Mouse (Mus musculus) megakaryocyte, adult 5-6 weeks (primary cell): Measurements from ENCODE around the gene Fgr. TPM values are rescaled to one million over a fixed set of nuclear protein-coding genes. Genes with fewer than 3 reads are reported as not detected.
A peak's percentile ranks its signal among the peaks of the same experiment; 100 is the strongest.

Experiments
- ATAC-seq: 2 replicates; pipeline ENCODE4 v1.8.0; 2016; ENCODE audit warnings: mild to moderate bottlenecking, inconsistent platforms; ENCODE audit not compliant: poor library complexity, severe bottlenecking
- total RNA-seq, 2 experiments: library from RNA; stranded (forward) in 1 of 2; stranded (reverse) in 1 of 2; fragments of 153-499, 151-499 nt in 1 of 2; fragments of 221-1000, 200-1000 nt in 1 of 2; gene quantifications; 2 replicates each; pipeline versions ENCODE4 v1.2.3 to v1.2.4; 2015 to 2017

Gene Fgr
- total RNA-seq, 2 experiments from 2014 or later, result 108 to 111 TPM

- ATAC-seq, result peak; percentile 74
Measured at GRCm38 (mm10) chr4:132958741-132959678, 14.9 kb upstream of the Fgr start.

DNA sequence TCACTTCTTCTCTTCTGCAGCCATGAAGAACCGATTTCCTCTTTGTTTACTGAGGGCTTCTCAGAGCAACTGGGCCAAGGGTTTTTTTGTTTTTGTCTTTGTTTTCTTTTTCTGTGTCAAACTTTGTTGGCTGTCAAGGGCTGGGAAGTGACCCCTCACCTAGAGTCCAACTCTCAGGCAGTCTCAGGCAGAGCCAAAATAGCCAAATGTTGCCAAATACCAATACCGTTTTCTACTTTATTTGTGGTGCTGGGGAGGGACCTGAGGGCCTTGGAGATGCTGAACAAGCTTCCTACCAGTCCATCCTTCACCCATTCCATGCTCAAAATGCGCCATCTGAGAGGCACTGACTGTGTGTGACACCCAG lies 14.2 kb upstream of the Fgr start:
- no peak for ATAC-seq

GRCm38 (mm10) chr4:132960313-132960712 lies 13.6 kb upstream of the Fgr start:
- no peak for ATAC-seq

DNA sequence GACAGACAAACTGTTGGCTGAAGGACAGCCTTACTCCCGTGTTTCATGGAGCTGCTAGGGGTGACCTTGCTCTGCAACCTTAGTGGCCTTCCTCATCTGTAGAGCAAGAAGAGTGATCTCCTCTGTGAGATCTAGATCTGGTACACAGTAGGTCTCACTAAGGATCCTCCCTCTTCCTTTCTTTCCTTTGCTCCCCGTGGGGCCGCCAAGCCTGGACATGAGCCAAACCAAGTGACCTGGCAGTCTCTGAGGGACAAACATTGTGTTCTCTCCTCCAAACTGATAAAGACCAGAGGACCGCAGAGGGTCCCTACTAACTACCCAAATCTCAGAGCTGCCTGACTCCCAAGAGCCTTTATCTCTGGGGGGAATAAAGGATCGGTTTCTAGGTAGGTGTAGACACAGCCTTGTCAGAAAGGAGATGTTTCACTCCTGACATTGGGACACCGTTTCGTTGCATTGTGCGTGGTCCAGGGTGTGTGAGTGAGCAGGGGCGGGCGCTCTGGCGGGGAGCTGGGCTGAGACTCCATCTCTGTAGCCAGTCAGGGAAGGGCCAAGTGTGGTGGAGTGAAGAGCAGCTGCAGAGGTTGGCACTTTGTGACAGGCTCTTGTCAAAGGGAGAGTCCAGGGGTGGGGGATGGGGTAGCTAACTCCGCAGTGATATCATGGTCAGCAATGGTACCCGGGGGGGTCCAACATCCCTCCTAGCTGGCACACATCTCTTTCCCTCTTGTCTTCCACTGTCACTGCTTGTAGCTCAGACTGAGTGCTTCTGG lies 12.8 kb upstream of the Fgr start:
- ATAC-seq, result peak; percentile 20; the same call in 1 of the 2 replicates

DNA sequence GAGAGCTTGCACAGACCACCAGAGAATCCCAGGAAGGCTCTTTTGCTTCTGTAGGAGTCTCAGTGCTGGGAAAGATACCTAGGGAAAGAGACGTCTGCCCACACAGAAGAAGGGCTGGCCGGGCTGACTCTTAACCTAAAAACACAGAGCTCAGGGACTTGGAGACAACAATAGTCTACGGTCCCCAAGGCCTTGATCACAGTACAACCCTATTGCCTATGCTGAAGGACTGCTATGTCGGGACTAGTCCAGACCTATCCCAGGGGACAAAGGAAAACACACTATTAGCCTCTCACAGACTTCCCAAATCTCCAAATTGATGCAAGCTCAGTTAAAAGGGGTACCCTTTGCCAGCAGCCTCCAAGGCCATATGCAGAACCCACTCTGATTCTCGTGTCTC lies 12.0 kb upstream of the Fgr start:
- ATAC-seq, result no peak

- peak; percentile 41 for ATAC-seq
Measured at GRCm38 (mm10) chr4:132962628-132963027, 11.3 kb upstream of the Fgr start.

- ATAC-seq, result no peak
Measured at GRCm38 (mm10) chr4:132963436-132963835, 10.5 kb upstream of the Fgr start.

DNA sequence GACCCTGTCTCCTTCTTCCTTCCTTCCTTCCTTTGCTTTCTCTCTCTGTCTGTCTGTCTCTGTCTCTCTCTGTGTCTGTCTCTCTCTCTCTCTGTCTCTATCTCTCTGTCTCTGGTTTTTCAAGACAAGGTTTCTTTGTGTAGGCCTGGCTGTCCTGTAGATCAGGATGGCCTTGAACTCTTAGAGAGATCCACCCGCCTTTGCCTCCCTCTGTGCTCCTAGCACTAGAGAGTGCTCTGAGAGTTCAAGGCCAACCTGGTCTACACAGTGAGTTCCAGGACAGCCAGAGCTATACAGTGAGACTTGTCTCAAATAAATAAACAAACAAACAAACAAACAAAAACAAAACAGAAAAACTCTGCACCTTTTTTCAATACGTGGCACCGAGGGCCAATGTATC lies 9.8 kb upstream of the Fgr start:
- no peak for ATAC-seq

DNA sequence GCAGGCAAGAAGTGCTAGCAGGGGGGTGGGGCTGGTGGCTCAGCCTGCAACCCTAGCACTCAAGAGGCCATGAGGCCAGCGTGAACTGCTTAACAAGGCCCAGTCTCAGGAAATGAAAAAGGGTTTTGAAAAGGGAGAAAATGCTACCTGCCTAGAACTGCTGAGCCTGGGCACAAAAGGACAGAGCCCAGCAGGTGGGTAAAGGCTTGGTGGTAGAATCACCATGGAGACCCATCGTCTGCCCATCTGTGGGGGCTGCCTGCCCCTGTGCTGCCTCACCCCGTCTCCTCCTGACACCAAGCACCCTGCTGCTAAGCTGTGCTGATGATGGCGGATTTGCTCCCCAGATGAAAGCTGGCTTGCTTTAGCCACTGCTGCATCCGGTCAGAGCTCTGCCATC lies 9.4 kb upstream of the Fgr start:
- ATAC-seq, result no peak

DNA sequence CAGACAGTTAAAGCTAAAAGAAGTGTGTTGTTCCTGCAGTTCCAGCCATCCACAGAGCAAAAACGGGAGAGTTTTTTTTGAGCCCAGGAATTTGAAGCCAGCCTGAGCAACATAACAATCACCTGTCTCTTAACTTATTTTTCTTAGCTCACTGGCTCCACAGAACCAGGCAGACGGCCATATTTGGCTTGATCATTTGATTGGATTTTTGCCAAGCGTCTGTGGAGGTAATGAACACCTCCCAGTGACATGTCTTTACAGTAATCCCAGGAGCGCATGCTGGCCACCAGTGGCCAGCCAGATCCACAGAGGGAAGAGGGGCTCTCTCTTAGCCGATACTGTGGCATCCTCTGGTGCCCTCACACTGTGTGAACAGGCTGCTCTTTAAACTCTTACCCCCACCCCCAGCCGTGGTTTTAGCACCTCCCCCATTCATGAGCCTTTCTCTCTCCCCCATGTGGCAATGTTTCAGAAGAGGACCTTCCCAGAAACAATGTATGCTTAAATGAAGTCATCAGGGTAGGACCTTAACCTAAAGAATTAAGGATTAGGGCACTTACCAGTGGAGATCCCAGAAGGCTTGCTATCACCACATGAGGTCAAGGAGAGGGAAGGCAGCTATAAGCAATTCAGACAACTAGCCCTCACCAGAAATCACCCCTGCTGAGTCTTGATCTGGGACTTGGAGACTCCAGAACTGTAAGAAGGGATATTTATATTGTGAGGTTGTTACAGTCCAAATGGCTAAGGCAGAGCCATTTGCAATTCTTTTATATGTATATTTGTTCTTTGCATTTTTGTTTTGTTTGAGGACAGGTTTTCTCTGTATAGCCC lies 5.6 kb upstream of the Fgr start:
- ATAC-seq, result no peak

GRCm38 (mm10) chr4:132971601-132972000 lies 2.3 kb upstream of the Fgr start:
- ATAC-seq, result no peak; the same call in 1 of the 2 replicates

DNA sequence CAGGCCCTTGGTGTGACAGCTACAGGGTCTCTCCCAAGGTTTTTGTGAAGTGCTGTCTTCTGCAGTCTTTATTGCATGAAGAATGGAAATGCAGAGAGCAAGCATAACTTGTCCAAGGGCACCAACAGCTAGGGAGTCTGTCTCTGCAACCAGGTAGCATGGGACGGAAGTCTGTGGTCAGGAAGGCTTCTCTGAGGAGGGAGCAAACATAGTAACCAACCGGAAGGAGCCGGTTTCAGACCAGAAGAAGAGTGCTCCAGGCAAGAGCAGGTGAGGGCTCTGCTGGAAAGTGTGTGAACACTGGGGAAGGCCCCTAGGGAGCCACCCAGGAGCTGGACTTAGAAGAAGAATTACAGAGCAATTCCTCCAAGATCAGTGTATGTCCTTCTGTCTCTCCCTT lies 1.8 kb upstream of the Fgr start:
- ATAC-seq, result no peak

GRCm38 (mm10) chr4:132972556-132972955 lies 1.3 kb upstream of the Fgr start:
- no peak for ATAC-seq

- ATAC-seq, result no peak
Measured at GRCm38 (mm10) chr4:132973186-132973585, 709 bp upstream of the Fgr start.

DNA sequence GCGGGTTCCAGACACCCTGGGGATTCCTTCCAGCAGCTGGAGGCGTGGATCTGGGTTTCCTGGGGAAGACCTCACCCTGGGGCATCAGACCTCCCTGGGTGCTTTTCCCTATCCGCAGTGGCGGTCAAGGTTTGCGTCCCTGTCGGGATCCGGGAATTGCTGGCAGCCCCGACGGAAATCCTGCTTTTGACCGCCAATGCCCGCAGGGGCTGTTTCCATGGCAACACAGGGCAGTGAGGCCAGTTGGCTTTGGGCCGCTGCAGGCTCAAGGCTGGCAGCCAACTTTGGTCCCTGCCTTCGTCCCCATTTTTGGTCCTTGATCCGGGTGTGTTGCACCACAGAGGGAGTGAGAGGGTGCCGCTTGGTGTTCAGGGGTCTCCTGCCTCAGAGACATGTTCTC lies 1.0 kb downstream of the Fgr start:
- no peak for ATAC-seq

- 0 out of 2 replicates have a peak, but pooled peaks have one; percentile 9 for ATAC-seq
Measured at GRCm38 (mm10) chr4:132975791-132976190, 1.9 kb downstream of the Fgr start.

- ATAC-seq, result peak; percentile 67
Measured at GRCm38 (mm10) chr4:132976729-132977128, 2.8 kb downstream of the Fgr start.

DNA sequence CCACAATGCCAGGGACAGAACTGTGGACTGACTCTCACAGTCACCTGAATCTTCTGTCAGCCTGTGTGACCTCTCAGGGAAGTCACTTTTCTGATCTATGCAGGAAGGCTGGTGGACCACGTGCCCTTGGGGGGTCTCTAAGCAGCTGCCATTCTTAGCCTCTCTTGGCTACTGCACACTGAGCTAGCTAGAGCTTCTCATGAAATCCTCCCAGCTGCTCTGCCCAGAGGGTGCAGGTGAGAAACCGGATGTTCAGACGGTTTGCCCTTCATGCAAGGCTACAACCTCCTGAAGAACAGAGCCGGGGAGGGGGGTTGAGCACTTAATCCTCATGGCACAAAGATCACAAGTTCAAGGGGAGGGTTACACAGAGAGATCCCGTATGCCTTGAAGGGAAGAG lies 3.7 kb downstream of the Fgr start:
- ATAC-seq, result no peak

GRCm38 (mm10) chr4:132979186-132979585 lies 5.3 kb downstream of the Fgr start:
- ATAC-seq, result no peak

DNA sequence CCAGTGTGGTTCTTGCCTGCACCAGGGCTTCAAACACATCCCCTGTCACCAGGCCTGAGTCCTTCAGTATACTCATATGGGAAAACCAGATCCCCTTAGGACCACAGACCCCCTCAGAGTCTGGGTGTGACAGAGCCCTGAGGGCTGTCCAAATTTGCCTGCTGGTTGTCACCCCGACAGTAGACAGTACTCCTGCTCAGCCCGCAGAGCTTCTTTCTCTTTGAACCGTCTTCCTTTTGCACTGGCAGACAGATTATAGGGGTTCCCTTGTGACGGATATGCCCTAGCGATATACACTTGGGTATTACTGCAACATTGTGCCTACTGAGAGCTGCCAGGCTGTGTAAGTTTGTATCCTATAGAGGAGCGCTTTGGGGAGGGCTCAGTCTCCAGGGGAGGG lies 7.7 kb downstream of the Fgr start:
- no peak for ATAC-seq

DNA sequence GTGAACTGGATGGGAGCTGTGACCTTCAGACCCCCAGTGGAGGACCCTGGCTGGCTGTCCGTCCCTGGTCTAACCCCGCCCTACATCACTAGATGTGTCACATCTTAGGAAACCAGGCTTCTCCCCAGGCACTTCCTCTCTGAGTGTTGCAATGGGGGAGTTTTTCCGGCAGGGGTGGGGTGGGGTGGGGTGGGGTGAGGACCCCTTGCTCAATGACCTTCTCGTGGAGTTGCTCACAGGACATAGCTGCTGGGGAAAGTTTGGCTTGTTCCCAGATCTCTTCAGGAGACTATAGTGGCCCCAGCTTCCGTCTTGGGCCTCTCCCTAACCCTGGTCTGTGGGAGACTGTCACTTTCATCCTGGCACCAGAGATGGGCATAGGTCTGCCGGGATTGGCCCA lies 9.1 kb downstream of the Fgr start:
- ATAC-seq, result peak; percentile 92
